Mouse (Mus musculus): Measurements from ENCODE around the gene Crb3. TPM values are rescaled to one million over a fixed set of nuclear protein-coding genes. Genes with fewer than 3 reads are reported as not detected.
A peak's percentile ranks its signal among the peaks of the same experiment; 100 is the strongest.
"Not testable (repeated sequence)": the region's sequence is repeated elsewhere in the genome, so short reads cannot be mapped to it uniquely, and the experiment has no call there.

Gene Crb3
- total RNA-seq (2021), result under 1 TPM; 0.36 to 0.67 TPM
- long read RNA-seq, experiment 1, partial matches to known transcripts, result 0 of 1 reads
- long read RNA-seq, experiment 1, other reads (novel, unspliced or antisense), result 1 of 1 reads
- long read RNA-seq, experiment 2, result 0 reads

GRCm38 (mm10) chr17:57058891-57059485 lies at the start of gene Crb3:
TSS of gene Crb3 (plus strand) at chr17:57059105.
- DNase-seq (ENCODE audit: low spot score in 2 of 2), result peak; percentile 5 to 31

GRCm38 (mm10) chr17:57010911-57011235 lies 48.0 kb upstream of the Crb3 start:
- DNase-seq (ENCODE audit: low spot score in 2 of 2), result no peak

GRCm38 (mm10) chr17:57011236-57012141 lies 47.4 kb upstream of the Crb3 start, which contains the start of the genes Gtf2f1 and Gm17949:
TSS of gene Gtf2f1 (minus strand) at chr17:57011288.
TSS of gene Gm17949 (plus strand) at chr17:57011469.
- peak; percentile 82 to 86 for DNase-seq (ENCODE audit: low spot score in 2 of 2)

- DNase-seq (ENCODE audit: low spot score in 2 of 2), result no peak
Measured at GRCm38 (mm10) chr17:57012245-57012795, 46.6 kb upstream of the Crb3 start.

GRCm38 (mm10) chr17:57019693-57020092 lies 39.2 kb upstream of the Crb3 start:
- DNase-seq (ENCODE audit: low spot score in 2 of 2), result no peak

- no peak for DNase-seq (ENCODE audit: low spot score in 2 of 2)
Measured at GRCm38 (mm10) chr17:57020960-57021359, 37.9 kb upstream of the Crb3 start.

GRCm38 (mm10) chr17:57027471-57027870 lies 31.4 kb upstream of the Crb3 start:
- no peak for DNase-seq (ENCODE audit: low spot score in 2 of 2)

- DNase-seq (ENCODE audit: low spot score in 2 of 2), result no peak
Measured at GRCm38 (mm10) chr17:57029691-57030090, 29.2 kb upstream of the Crb3 start.

GRCm38 (mm10) chr17:57030931-57031660 lies 27.8 kb upstream of the Crb3 start, which contains the start of gene Khsrp:
TSS of gene Khsrp (minus strand) at chr17:57031522.
- DNase-seq (ENCODE audit: low spot score in 2 of 2), result peak in 1 of 2 experiments; percentile 60

- peak; percentile 91 to 94 for DNase-seq (ENCODE audit: low spot score in 2 of 2)
Measured at GRCm38 (mm10) chr17:57031661-57032420, 27.1 kb upstream of the Crb3 start.

- no peak for DNase-seq (ENCODE audit: low spot score in 2 of 2)
Measured at GRCm38 (mm10) chr17:57032854-57033253, 26.1 kb upstream of the Crb3 start.

- DNase-seq (ENCODE audit: low spot score in 2 of 2), result no peak
Measured at GRCm38 (mm10) chr17:57038978-57039377, 19.9 kb upstream of the Crb3 start.

GRCm38 (mm10) chr17:57041554-57041953 lies 17.4 kb upstream of the Crb3 start, which contains the start of gene Slc25a41:
TSS of gene Slc25a41 (minus strand) at chr17:57041654.
- no peak for DNase-seq (ENCODE audit: low spot score in 2 of 2)

GRCm38 (mm10) chr17:57047406-57047805 lies 11.5 kb upstream of the Crb3 start:
- DNase-seq (ENCODE audit: low spot score in 2 of 2), result no peak

GRCm38 (mm10) chr17:57048816-57049215 lies 10.1 kb upstream of the Crb3 start:
- no peak for DNase-seq (ENCODE audit: low spot score in 2 of 2)

GRCm38 (mm10) chr17:57051679-57052078 lies 7.2 kb upstream of the Crb3 start:
- DNase-seq (ENCODE audit: low spot score in 2 of 2), result not testable (repeated sequence)

- no peak for DNase-seq (ENCODE audit: low spot score in 2 of 2)
Measured at GRCm38 (mm10) chr17:57056246-57056645, 2.7 kb upstream of the Crb3 start.

GRCm38 (mm10) chr17:57059486-57059977 lies 627 bp downstream of the Crb3 start, which contains the start of gene Slc25a23:
TSS of gene Slc25a23 (minus strand) at chr17:57059863.
- DNase-seq (ENCODE audit: low spot score in 2 of 2), result peak; percentile 50 to 58

- DNase-seq (ENCODE audit: low spot score in 2 of 2), result peak; percentile 89 to 91
Measured at GRCm38 (mm10) chr17:57060231-57060801, 1.4 kb downstream of the Crb3 start.

All from adrenal gland, adult 18-20 months (tissue).